Mouse (Mus musculus): ENCODE results near the gene Elavl1.

The Elavl1 gene

DNA sequence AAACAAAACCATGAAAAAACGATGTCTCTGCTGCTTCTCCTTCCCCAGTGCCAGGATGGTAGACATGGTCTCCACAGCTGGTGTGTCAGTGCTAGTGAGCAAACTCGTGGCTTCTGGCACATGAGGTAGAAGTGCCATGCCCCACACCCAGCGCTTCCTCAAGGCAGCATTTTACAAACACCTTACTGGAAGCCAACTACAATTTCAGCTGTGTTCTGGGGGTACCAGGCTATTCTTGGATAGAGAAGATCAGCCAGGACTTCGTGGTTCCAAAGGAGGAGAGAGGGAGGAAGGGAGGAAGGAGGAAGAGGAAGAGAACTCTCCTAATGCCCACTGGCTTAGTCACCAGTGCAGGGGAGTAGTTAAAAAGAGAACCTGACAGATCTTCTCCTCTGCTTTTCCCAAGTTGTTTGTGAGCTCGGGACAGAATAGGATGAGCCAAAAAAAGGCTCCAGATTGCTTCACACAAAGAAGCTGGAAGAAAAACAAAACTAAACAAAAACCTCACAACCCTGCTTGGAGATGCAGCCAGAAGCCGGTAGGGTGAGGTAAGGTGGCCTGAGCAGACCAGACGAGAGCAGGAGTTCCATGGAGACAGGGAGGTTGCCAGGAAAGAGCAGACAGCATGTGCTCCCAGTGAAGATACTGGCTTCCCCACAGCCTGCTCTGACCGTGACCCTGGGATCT is 62.0 kb downstream of the Elavl1 start:
- intact Hi-C loops (cut with DNase I) = loop anchor here (10.0 kb wide), 1 partner anchor 252 kb away; no protein-coding TSS in a partner anchor

DNA sequence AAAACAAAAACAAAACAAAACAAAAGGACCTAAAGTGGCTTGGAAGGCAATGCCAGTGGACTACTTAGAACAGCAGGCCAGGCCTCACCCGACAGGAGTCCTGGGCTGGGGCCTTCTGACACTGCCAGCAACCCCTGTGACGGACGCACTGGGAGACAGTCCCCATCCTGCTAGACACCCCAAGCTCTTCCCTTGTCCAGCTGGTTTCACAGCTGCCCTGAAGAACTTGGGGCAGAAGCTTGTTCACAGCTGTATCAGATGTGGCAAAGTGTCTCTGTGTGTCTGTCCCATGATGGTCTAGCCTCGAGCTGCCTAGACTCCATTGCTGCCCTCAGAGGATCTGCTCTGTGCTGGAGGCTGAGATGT is 65.4 kb downstream of the Elavl1 start:
- intact Hi-C loops (cut with DNase I) = loop anchor here (1.0 to 10.0 kb wide), 5 partner anchors 15 to 415 kb away; no protein-coding TSS in a partner anchor

DNA sequence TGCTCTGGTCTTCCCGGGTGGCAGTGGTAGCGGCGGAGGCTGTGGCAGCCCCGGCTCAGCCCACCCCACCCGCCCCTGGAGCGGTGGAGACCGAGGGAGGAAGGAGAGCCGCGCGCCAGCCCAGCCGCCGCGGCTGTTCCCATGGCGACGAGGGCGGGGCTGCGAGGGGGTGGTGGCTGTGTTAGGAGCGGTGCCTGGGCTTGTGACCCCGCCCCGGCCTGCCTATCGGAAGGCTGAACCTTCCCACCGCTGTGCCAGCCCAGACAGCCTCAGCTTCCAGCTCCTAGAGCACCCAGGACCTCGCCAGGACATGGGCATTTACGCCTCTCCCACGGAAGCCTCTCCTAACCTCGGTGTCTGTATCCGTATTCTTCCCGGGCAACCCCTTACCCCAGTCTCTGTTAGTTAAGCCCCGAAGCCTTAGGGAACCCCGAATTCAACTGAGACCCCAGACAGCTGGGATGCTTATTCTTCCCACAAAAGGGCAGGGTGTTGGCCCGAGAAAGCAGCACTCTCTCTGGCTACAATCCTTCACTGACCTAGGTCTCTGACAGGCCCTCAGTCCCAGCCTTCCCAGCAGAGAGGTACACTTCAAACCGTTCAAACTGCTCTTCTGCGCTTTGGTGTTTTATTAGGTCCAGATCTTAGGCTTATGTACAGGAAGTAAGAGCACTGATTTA is 65.9 kb downstream of the Elavl1 start, which contains the start of gene Ctxn1:
TSS of gene Ctxn1 (minus strand) at position 150 of the 680 bp plus-strand sequence.
- intact Hi-C loops (cut with DNase I) = loop anchor here (1.0 to 10.0 kb wide), 4 partner anchors 15 to 416 kb away; no protein-coding TSS in a partner anchor

DNA sequence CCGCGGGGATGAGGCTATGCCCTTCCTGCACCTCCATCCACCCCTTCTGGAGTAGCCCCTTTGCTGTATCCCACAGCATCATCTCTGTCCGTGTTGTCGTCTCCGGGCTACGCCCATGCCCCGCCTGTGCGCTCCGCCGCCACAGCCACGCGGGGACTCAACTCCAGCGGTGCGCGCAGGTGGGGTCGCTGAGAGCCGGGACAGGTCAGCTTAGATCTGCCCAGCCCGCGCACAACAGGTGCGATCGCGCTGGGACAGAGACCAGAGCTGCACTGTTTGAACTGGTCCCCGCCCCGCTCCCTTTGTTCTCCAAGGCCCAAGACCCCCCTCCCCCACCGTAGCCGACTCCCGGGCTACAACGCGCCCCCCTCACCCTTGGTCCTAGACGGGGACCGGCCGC is 66.5 kb downstream of the Elavl1 start:
- intact Hi-C loops (cut with DNase I) = loop anchor here (1.0 to 10.0 kb wide), 4 partner anchors 16 to 416 kb away; no protein-coding TSS in a partner anchor

DNA sequence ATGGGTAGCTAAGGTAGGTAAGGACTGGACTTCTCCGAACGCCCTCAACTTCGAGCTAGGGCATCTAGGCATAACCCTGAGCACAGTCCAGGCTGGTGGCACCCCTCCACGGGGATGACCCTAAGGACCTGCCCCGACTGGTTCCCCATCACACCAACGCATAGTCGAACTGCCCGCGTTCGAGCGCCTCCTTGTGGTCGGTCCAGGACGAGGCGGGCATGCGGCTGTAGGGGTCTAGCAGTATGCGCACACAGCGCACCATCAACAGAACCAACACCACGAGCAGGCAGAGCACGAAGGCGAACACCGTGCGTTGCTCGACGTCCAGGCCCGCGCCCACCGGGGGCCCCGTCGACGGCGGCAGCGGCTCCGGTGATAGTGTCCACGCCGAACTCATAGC is 67.0 kb downstream of the Elavl1 start:
- intact Hi-C loops (cut with DNase I) = loop anchor here (5.0 to 10.0 kb wide), 3 partner anchors 66 to 417 kb away; no protein-coding TSS in a partner anchor

DNA sequence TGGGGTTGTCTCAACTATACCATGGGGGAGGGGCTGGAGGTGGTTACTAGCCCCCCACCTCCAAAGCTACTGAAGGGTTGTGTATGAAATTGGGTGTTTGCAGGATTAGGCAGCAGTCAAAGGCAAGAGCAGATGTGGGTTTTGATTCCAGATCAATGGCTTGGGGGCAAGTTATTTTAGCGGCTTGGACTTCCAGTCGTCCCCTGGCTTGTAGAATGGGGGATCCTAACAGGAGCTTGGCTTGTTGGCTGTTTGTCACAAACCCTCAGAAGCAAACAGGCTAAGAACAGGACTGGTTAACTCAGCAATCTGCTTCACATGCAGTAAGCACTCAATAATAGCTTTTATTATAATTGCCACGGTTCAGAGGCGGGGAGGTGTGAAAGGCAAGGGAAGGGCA is 67.9 kb downstream of the Elavl1 start:
- intact Hi-C loops (cut with DNase I) = loop anchor here (5.0 to 10.0 kb wide), 3 partner anchors 65 to 417 kb away; no protein-coding TSS in a partner anchor

DNA sequence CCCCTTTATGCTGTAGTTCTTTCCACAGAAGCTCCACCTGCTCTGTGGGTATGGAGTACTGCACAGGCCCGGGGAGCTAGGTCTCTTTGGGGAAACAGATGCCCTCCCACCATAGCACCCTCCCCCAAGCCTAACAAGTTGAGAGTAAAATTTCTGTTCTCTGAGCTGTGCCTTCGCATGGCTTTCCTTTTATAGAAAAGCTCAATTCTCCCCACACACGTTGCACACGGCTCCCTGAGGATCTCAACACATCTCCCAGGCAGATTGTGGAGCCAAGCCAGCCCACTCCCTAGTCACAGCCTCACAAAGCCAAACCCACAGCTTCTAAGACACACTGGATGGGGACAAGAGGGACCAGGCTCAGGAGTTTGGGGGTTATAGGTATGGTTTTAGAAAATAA is 68.3 kb downstream of the Elavl1 start:
- intact Hi-C loops (cut with DNase I) = loop anchor here (5.0 to 10.0 kb wide), 3 partner anchors 65 to 418 kb away; no protein-coding TSS in a partner anchor

DNA sequence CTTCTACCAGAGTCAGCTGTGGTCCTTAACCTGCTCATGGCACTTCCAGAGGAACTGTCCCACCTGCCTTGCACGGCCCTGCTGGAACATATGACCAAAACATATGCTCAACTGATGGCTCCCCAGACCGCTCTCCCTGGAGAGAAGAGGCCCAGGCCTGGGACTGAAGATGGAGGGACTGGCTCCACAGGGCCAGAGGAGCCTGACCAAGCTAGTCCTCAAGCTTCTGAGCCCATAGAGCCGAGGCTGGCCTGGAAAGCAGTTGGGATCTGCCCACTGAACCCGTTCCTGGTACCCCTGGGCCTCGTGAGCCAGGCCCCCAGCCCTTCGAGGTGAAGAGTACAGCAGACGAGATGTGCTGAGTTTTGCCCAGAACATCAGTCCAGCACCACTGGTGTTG is 69.7 kb downstream of the Elavl1 start:
- intact Hi-C loops (cut with DNase I) = loop anchor here (5.0 to 10.0 kb wide), 3 partner anchors 63 to 419 kb away; no protein-coding TSS in a partner anchor

DNA sequence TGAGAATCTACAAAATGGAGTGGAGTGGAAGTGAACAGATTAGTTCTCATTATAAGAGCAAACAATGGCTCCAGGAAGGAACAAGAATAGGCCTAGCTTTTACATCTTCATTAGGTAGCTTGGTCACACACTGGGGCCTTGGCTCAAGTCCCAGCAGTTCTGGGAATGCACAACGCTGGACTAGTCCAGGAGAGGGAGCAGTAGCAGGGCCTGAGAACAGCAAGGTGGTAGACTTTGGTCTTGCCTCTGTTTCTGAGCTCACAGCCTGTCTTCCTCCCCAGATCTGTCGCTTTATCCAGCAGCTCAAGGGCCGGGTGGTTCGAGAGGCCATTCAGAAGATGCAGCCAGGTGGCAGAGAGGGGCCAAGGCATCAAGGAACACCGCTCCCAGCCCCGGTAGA is 71.2 kb downstream of the Elavl1 start:
- intact Hi-C loops (cut with DNase I) = loop anchor here (5.0 to 10.0 kb wide), 2 partner anchors 68 to 421 kb away; no protein-coding TSS in a partner anchor

DNA sequence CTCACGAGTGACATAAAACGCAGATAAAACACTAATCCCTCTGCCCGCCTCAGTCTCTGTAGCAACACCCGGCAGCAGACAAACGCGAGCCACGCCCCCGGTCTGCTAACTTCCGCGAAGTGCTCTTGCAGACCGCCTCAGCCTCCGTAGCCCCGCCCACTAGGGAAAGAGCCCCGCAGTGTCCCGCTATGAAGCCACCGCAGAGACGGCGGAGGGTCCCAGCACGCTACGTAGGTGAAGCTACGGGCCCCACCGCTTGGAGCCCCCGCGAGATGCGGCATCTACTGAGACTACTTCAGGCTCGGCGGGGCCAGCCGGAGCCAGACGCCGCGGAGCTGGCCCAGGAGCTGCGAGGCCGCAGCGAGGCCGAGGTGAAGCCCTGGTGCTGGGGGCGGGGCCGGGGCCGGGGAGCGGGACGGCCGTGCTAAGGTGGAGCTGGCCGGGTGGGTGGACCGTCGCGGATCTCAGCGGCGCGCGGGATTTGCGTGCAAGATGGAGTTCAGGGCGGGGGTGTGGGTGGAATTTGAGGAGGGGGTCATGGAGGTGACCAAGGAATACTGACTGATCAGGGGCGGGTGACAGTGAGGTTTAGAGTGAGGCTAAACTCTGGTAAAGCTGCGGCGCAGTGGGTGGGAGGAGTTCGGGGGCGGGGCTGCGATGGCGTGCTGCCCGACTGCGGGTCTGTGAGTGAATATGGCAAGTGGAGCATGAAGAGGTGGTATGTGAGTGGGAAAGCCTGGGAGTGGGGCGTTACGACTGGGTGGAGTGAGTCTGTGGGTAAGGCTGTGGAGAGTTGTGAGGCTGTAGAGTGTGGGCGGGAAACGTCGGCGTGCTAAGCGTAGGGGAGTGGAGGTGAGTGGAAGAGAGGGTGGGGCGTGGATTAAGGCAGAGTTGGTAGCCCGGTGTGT is 72.0 kb downstream of the Elavl1 start, which contains the start of gene Snapc2:
TSS of gene Snapc2 (plus strand) at position 147 of the 908 bp plus-strand sequence.
- intact Hi-C loops (cut with DNase I) = loop anchor here (5.0 to 10.0 kb wide), 2 partner anchors 69 to 422 kb away; no protein-coding TSS in a partner anchor

DNA sequence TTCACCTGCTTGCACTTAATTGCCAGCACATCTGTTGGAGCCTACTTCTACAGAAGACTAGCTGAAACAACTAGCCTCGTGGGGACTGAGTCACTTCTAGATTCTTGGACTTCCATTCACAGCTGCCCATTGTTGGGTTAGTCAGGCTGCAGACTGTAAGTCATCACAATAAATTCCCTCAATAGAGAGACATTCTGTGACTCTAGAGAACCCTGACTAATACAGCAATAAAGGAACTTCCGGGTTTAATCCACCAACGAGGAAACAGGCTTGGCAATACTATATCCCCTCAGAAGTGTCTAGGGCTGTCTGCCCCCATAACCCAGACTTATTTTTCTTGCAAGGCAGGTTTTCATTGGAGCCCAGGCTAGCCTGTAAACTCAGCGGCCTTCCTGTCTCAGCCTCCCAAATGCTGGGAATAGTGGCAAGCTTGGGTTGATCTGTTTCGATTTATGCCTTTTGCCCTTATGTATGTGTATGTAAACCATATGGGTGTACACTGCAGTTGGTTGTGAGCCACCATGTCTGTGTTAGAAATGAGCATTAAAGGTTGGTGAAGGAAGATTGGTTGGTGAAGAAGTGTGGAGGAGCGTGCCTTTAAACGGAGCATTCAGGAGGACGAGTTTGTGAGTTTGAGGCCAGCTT is 73.0 kb downstream of the Elavl1 start:
- intact Hi-C loops (cut with DNase I) = loop anchor here (5.0 to 10.0 kb wide), 2 partner anchors 70 to 423 kb away; no protein-coding TSS in a partner anchor

DNA sequence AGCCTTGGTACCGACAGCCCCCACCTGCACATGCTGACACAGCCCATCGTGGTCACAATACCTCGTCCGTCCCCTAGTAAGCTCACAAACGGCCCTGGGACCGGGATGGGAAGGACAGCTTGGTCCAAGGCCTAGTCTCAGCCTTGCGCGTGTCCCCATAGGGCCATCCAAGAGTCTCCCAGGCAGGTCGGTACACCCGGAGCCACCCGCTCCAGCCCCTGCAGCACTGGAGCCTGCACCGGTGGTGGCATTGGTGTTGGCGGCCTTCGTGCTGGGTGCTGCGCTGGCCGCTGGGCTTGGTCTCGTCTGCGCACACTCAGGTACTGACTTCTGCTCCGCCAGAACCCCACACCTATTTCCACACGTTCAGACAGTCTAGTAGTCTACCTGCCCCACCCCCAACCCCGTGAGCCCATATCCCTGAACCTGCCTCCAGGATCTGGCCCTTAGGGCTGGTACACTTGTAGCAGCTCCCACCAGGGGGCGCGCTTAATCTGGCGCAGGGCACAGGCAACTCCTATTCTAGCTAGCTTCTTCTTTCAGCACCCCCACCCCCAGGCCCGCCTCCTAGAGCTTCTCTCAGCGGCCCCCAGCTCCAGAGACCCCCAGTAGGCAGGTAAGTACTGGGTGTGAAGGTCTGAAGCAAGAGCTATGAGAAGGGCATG is 74.8 kb downstream of the Elavl1 start:
- intact Hi-C loops (cut with DNase I) = loop anchor here (5.0 to 10.0 kb wide), 2 partner anchors 72 to 424 kb away; no protein-coding TSS in a partner anchor

DNA sequence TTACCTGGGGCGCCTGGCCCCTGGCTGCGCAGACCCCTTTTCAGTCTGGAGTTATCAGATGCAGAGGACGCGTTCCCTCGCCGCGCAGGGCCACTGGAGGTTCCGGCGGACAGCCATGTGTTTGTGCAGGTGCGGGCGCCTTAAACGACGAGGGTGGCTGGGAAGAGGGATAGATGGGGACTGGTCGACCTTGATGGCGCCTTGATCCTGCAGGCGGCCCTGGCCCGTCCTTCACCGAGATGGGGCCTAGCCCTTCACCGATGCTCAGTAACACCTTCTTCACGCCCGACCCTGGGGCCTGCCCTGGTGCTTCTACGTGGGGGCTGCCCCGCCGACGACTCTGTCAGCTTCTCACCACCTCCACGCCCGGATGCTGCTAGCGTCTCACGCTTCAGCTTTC is 76.0 kb downstream of the Elavl1 start:
- intact Hi-C loops (cut with DNase I) = no loop called here

DNA sequence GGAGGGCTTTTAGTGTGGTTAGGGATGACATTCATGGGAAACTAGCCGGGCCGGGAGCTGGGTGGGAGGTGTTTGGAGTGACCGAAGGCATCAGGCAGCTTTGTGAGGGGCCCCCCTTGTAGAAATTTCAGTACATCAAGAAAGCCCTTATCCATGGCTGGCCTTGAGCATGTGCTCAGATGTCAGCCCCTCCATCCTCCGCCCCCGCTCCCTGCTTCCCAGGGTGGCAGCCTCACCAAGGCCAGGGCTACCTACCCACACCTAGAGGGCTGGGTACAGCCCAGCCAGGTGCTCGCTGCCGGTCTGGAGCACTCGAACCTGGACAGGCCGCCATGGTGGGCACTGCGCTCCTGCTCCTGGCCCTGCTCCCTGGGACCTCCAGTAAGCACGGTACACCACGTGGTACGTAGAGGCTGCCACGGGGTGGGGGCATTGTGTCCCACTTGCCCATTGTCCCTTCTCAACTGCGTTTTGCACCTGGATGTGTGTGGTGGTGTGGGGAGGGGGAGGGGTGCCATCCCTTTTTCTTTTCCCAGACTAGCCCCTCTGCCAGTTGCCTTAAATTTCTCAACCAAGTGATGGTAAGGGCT is 77.2 kb downstream of the Elavl1 start, which contains the start of gene Tgfbr3l:
TSS of gene Tgfbr3l (plus strand) at position 264 of the 590 bp plus-strand sequence.
- intact Hi-C loops (cut with DNase I) = no loop called here

DNA sequence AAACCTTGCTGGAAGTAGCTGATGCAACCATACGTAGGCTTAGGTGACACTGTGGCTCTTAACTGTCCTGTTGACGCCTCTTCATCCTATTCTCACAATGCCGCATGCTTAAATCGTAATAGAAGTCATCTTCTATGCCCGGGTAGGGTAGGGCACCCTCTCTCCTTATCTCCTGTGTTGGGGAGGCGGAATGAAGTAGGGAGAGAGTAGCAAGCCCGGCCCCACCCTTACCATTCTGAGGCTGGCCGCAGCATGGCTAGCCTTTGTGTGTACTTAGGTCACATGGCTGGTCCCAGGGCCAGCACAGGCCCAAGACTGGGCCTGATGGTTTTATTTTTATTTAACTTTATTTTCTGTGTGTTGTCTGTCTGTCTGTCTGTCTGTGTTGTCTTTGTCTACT is 78.0 kb downstream of the Elavl1 start:
- intact Hi-C loops (cut with DNase I) = no loop called here

DNA sequence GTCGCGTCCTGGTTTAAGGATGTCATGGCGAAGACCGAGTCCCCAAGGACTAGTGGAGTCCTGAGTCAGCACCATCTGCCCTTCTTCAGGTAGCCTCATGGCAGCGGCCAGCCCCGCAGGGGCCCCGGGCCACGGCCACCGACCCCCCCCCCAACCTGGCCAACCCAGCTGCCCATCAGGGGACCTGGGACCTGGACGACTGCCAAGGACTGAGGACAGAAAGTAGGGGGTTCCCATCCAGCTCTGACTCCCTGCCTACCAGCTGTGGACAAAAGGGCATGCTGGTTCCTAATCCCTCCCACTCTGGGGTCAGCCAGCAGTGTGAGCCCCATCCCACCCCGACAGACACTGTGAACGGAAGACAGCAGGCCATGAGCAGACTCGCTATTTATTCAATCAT is 79.5 kb downstream of the Elavl1 start:
- intact Hi-C loops (cut with DNase I) = no loop called here

DNA sequence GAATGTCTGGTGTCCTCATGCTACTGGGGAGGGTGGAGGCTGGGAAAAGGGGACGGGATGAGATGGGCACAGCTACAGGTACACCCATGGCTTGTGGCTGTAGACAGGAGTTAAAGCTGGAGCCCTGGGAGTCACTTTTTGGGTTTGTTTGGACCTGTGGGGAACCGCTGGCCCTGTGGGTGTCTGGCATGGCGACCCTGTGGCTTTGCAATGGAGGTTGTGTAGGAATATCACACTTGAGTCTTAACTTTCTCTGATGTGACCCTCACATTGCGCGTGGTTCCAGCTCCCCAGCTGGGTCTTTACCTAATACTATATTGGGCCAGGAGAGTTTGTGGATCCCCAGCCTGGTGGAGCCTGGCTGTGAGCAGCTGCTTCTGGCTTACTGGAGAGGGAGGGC is 80.2 kb downstream of the Elavl1 start:
- intact Hi-C loops (cut with DNase I) = no loop called here

DNA sequence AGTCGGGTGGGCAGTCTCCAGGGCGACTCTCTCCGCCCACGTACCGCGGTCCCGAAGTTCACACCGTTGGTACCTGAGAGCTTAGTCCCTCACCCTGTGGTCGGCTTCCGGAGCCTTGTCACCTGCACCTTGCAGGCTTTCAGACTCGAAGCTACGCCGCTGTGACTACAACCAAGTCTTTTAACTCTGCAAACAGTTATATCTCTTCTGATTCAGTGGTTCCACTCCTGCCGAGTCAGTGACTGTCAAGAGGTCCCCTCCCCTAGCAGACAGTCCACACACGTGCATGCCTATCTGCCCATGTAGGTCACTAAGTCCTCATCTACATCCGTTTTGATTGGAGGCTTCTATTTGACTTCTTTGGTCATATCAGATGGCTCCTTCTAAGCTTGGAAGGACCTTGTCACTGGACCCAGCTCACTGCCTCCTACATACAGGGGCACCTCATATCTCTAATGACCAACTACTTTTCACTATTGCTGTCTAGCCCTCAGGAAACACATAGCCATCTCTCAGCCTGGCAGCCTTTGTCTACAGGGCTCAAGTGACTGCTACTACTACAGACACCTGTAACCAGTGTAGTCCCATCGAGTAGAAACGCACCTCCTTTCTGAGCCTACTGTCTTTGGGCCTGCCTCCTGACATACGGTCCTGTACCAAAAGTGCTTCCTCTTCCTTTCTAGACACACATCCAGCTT is 85.9 kb downstream of the Elavl1 start:
- intact Hi-C loops (cut with DNase I) = no loop called here

Measured in adrenal gland (tissue).